Mouse (Mus musculus) monocyte, adult 59 days (primary cell): ENCODE data around the gene Cbx7. TPM values are rescaled to one million over a fixed set of nuclear protein-coding genes. Genes with fewer than 3 reads are reported as not detected.

ENCODE experiments used
- total RNA-seq, 2 experiments: library from RNA; stranded (reverse); gene quantifications; one replicate each; pipeline ENCODE4 v1.2.4; 2023

The Cbx7 gene
- total RNA-seq: 10 to 100 TPM; 20.0 to 22.0 TPM

GRCm38 (mm10) chr15:79970940-79971339 lies at the start of gene Cbx7:
Gene Cbx7 (minus strand): TSS chr15:79971119.

GRCm38 (mm10) chr15:80014321-80015210 lies 43.6 kb upstream of the Cbx7 start, which contains the start of gene Pdgfb:
Gene Pdgfb (minus strand): TSS chr15:80014977.

GRCm38 (mm10) chr15:79891436-79892212 lies 79.3 kb downstream of the Cbx7 start, which contains the start of gene Apobec3:
Gene Apobec3 (plus strand): TSS chr15:79891659.

Other genes with a start within 250 kb of the Cbx7 start
- 100 to 1,000 TPM; 150 to 211 TPM for gene Sun2, start 228.6 kb downstream of the Cbx7 start, total RNA-seq
- gene Dnal4, start 193.3 kb downstream of the Cbx7 start, total RNA-seq: 10 to 100 TPM; 15.3 to 18.7 TPM
- 1 to 10 TPM; 2.5 to 3.6 TPM for gene Nptxr, start 166.4 kb downstream of the Cbx7 start, total RNA-seq
- gene Npcd, start 136.9 kb downstream of the Cbx7 start, total RNA-seq: 1 to 10 TPM in 1 of 2 experiments, not detected in 1; 1.4 TPM
- gene Cbx6, start 136.4 kb downstream of the Cbx7 start, total RNA-seq: 1 to 10 TPM; 4.9 to 6.7 TPM
- gene Apobec3, start 79.5 kb downstream of the Cbx7 start, total RNA-seq: 10 to 100 TPM; 65.2 to 79.8 TPM
- gene Pdgfb, start 43.9 kb upstream of the Cbx7 start, total RNA-seq: 10 to 100 TPM; 55.6 to 68.4 TPM
- gene Syngr1, start 120.2 kb upstream of the Cbx7 start, total RNA-seq: not detected
- 100 to 1,000 TPM; 625 to 720 TPM for gene Rpl3, start 120.7 kb upstream of the Cbx7 start, total RNA-seq
- gene Tab1, start 162.0 kb upstream of the Cbx7 start, total RNA-seq: 10 to 100 TPM; 17.3 to 19.0 TPM
- gene Mgat3, start 202.6 kb upstream of the Cbx7 start, total RNA-seq: under 1 TPM in 1 of 2 experiments, not detected in 1; 0.10 TPM